Mouse (Mus musculus) lung, postnatal 0 days (tissue): ENCODE data around the gene Larp4. TPM values are rescaled to one million over a fixed set of nuclear protein-coding genes. Genes with fewer than 3 reads are reported as not detected.

Experiments used
- ATAC-seq: fragments of 200-750 bp; cut with Nextera tagmentation; 2 replicates; pipeline ENCODE4 v1.8.0; 2017; ENCODE audit warnings: moderate library complexity
- DNase-seq: peaks from one replicate; pipeline ENCODE4 v3.0.0-alpha.2; 2016; ENCODE audit warnings: low spot score
- H3K27ac ChIP-seq: fragments of 300-500 bp; sonication (generic); 2 replicates; pipeline ENCODE4 v1.5.1; 2014; ENCODE audit warnings: antibody characterized with exemption, mild to moderate bottlenecking, low read length, mixed read lengths
- H3K27me3 ChIP-seq: fragments of 300-500 bp; sonication (generic); replicated peaks from 2 replicates; pipeline ENCODE4 v1.6.1; 2014; ENCODE audit warnings: low read length, mixed read lengths; ENCODE audit not compliant: insufficient read depth
- H3K36me3 ChIP-seq: fragments of 300-500 bp; sonication (generic); 2 replicates; pipeline ENCODE4 v1.6.1; 2014; ENCODE audit warnings: low read length, mixed read lengths; ENCODE audit not compliant: insufficient read depth
- H3K4me1 ChIP-seq: fragments of 300-500 bp; sonication (generic); 2 replicates; pipeline ENCODE4 v1.6.1; 2014; ENCODE audit warnings: antibody characterized with exemption, low read depth, low read length, mixed read lengths; ENCODE audit not compliant: insufficient read depth
- H3K4me2 ChIP-seq: fragments of 300-500 bp; sonication (generic); replicated peaks from 2 replicates; pipeline ENCODE4 v1.6.1; 2014; ENCODE audit warnings: low read depth, mild to moderate bottlenecking, low read length, moderate library complexity, mixed read lengths
- H3K4me3 ChIP-seq: fragments of 300-500 bp; sonication (generic); 2 replicates; pipeline ENCODE4 v1.5.1; 2014; ENCODE audit warnings: low read depth, low read length
- H3K9ac ChIP-seq: fragments of 300-500 bp; sonication (generic); replicated peaks from 2 replicates; pipeline ENCODE4 v1.6.1; 2014; ENCODE audit warnings: low read depth, mild to moderate bottlenecking
- H3K9me3 ChIP-seq: fragments of 300-500 bp; sonication (generic); 2 replicates; pipeline ENCODE4 v1.6.1; 2016; ENCODE audit warnings: low read length, mixed read lengths
- CTCF ChIP-seq: IDR thresholded peaks from 2 replicates; pipeline ENCODE4 v1.5.1; 2016; ENCODE audit warnings: antibody characterized with exemption, mild to moderate bottlenecking
- EP300 ChIP-seq: IDR thresholded peaks from 2 replicates; pipeline ENCODE4 v1.6.1; 2016; ENCODE audit warnings: antibody characterized with exemption, mild to moderate bottlenecking, control low read depth
- WGBS: fragments of 180-500 bp; shearing (Covaris S2); extraction: QIAGEN DNeasy Blood & Tissue Kit; methylation state at CpG from one replicate; pipeline ENCODE4 v1.1.7; 2014; 5-methylcytosine and 5-hydroxymethylcytosine counted together
- polyA plus RNA-seq: library from polyadenylated mRNA; unstranded; fragments of >200 nt; fragmentation: Nextera tagmentation; extraction: Ambion mirVana; gene quantifications from 2 replicates; pipeline ENCODE4 v1.2.1, GENCODE M21; 2015

The Larp4 gene
- polyA plus RNA-seq, 1 experiment from 2014 or later: 20.4 TPM

DNA sequence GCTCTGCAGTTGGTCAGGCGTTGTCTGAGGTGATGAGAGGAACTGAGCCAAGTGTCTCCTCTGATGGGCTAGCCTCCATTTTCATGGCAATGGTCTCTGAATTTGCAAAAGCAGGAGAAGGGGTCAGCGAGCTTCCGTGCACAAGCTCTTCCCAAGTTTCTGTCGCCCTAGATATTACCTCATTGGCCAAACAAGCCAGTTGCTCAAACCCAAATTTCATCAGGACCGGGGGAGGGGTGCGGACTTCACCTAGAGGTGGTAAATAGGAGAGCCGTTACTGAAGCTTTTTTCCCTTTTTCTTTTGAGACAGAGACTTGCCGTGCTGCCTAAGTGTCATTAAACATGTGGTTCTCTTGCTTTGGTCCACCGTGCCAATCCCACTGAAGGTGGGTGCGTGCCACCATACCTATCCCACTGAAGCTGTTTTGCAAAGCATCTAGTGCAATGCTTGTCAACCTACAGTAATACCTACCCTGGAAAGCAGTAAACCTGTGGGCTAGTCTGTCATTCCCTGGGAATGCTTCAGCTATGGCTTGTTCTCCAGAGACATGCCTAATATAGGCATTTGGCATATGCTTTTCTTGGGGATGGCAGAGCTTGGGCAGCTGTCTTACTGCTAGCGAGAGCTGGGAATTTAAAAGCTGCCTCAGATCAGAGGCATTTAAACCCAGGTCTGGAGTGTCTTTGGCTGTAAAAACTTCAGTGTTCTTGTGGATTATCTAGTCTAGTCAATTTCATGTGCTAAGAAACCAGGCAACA, 55.4 kb downstream of the Larp4 start:
- no peaks in the 10 kb centered on the region for H3K27me3 ChIP-seq
- no peak overlapping the region for H3K9ac ChIP-seq
- no peak overlapping the region for H3K27ac ChIP-seq
- ATAC-seq: no peak
- H3K4me3 ChIP-seq: no peak overlapping the region
- no peaks in the 10 kb centered on the region for H3K4me1 ChIP-seq
- no peak overlapping the region for H3K4me2 ChIP-seq
- no peak for DNase-seq
- TF ChIP-seq CTCF: no peak
- no peak for TF ChIP-seq EP300
- WGBS: 69% methylated on average over 11 of the region's 11 CpGs
- no peaks in the 10 kb centered on the region for H3K9me3 ChIP-seq
- H3K36me3 ChIP-seq: no peaks in the 10 kb centered on the region

- Histone ChIP-seq H3K9ac (no peak overlapping the region), H3K4me3 (no peak overlapping the region), H3K4me1 (no peaks in the 10 kb centered on the region), H3K4me2 (no peak overlapping the region), H3K27ac (no peak overlapping the region), H3K27me3 (no peaks in the 10 kb centered on the region), H3K9me3 (no peaks in the 10 kb centered on the region), H3K36me3 (no peaks in the 10 kb centered on the region)
- TF ChIP-seq EP300 (no peak), CTCF (no peak)
- DNase-seq (no peak), ATAC-seq (no peak)
- 66% methylated on average over 2 of the region's 2 CpGs for WGBS
Measured at GRCm38 (mm10) chr15:100028133-100028532, 58.3 kb downstream of the Larp4 start.

GRCm38 (mm10) chr15:100029497-100029896, 59.6 kb downstream of the Larp4 start:
- no peaks in the 10 kb centered on the region for H3K9me3 ChIP-seq
- H3K27me3 ChIP-seq: no peaks in the 10 kb centered on the region
- no peak; the same call in 1 of the 2 replicates for ATAC-seq
- no peaks in the 10 kb centered on the region for H3K4me1 ChIP-seq
- H3K27ac ChIP-seq: no peak overlapping the region
- DNase-seq: peak; percentile 51
- H3K36me3 ChIP-seq: no peaks in the 10 kb centered on the region
- no peak overlapping the region for H3K4me3 ChIP-seq
- TF ChIP-seq CTCF (no peak), EP300 (no peak)
- H3K4me2 ChIP-seq: no peak overlapping the region
- 51% methylated on average over 8 of the region's 8 CpGs for WGBS
- H3K9ac ChIP-seq: no peak overlapping the region

DNA sequence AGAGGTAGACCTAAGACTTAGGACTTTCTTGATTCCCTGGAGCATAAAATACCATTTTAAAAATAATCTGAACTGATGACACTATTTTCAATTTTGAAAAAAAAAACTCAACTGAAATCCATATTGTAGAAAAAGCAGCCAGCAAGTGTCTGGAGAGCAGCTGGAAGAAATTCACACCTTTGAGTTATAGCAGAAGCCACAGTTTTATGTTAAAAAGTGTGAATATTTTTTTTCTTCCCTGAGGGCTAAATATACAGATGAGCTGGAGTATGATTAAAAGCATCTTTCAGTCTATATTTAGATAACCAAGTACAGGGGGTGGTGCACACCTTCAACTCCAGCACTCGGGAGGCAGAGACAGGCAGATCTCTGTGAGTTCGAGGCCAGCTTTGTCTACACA, 60.0 kb downstream of the Larp4 start:
- DNase-seq: no peak
- no peaks in the 10 kb centered on the region for H3K4me1 ChIP-seq
- H3K27ac ChIP-seq: no peak overlapping the region
- no peak overlapping the region for H3K9ac ChIP-seq
- H3K27me3 ChIP-seq: no peaks in the 10 kb centered on the region
- no peaks in the 10 kb centered on the region for H3K9me3 ChIP-seq
- H3K4me2 ChIP-seq: no peak overlapping the region
- no peaks in the 10 kb centered on the region for H3K36me3 ChIP-seq
- TF ChIP-seq CTCF: no peak
- no peak for TF ChIP-seq EP300
- no peak overlapping the region for H3K4me3 ChIP-seq
- ATAC-seq: no peak
- 88% methylated on average over 2 of the region's 2 CpGs for WGBS

GRCm38 (mm10) chr15:100032546-100032945, 62.7 kb downstream of the Larp4 start:
- no peak overlapping the region for H3K4me2 ChIP-seq
- WGBS: 50% methylated on average over 3 of the region's 3 CpGs
- peak; percentile 58; the same call in 1 of the 2 replicates for ATAC-seq
- peak; percentile 71 for DNase-seq
- no peak overlapping the region for H3K4me3 ChIP-seq
- no peaks in the 10 kb centered on the region for H3K27me3 ChIP-seq
- H3K4me1 ChIP-seq: no peaks in the 10 kb centered on the region
- H3K27ac ChIP-seq: no peak overlapping the region
- no peak overlapping the region for H3K9ac ChIP-seq
- no peaks in the 10 kb centered on the region for H3K36me3 ChIP-seq
- H3K9me3 ChIP-seq: no peaks in the 10 kb centered on the region
- no peak for TF ChIP-seq CTCF
- TF ChIP-seq EP300: no peak

GRCm38 (mm10) chr15:100038470-100038971, 68.7 kb downstream of the Larp4 start, which contains the start of gene Dip2b:
TSS of gene Dip2b (plus strand) at chr15:100038664.
- ATAC-seq (peak; percentile 94), DNase-seq (peak; percentile 97)
- under 1% methylated on average over 38 of the region's 68 CpGs for WGBS
- Histone ChIP-seq H3K27ac (peak within 1 kb of the TSS; percentile 97), H3K4me3 (peak within 1 kb of the TSS; percentile 89), H3K27me3 (no peaks in the 10 kb centered on the region), H3K4me2 (peak within 1 kb of the TSS; percentile 88), H3K4me1 (peaks cover 21% of the 10 kb centered on the region), H3K9ac (peak within 1 kb of the TSS; percentile 93), H3K9me3 (no peaks in the 10 kb centered on the region), H3K36me3 (no peaks in the 10 kb centered on the region)
- TF ChIP-seq CTCF: peak; percentile 94
- TF ChIP-seq EP300: no peak
